Mouse (Mus musculus) c-Kit-positive CD71-positive TER-119-positive erythroid progenitor cells, embryonic 14.5 days (primary cell): ENCODE results near the gene Tceanc2.

Source experiments
- DNase-seq: peaks from one replicate; pipeline ENCODE4 v3.0.0-alpha.2; 2013; ENCODE audit warnings: low spot score

Gene Tceanc2

DNA sequence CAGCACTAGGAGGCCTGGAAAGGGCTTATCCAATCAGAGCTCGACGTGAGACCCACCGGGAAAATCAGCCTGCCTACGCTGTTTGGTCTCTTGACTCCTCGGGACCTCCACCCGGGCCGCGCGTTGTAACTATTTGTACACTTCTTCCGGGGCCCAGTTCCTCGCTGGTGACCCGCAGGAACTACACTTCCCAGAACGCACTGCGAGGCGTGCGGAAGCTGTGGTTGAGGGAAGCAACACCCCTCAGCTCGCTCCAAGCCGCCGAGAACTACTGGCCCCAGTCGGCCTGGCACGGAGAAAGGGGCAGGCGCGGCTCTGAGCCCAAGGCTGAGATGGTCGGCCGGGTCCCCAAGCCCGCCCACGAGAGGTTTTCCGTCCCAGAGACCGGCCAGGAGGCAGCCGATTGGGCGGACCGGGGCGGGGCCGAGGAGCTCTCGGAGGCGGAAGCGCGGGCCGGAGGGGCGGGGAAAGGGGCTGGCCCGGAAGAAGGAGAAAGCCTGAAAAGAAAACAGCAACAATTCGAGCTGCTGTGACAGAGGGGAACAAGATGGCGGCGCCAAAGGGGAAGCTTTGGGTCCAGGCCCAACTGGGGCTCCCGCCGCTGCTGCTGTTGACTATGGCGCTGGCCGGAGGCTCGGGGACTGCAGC lies 610 bp downstream of the Tceanc2 start, which contains the start of gene Tmem59:
Gene Tmem59 (plus strand): TSS at position 218 of the 648 bp plus-strand sequence.
- DNase-seq, result peak; percentile 92

DNA sequence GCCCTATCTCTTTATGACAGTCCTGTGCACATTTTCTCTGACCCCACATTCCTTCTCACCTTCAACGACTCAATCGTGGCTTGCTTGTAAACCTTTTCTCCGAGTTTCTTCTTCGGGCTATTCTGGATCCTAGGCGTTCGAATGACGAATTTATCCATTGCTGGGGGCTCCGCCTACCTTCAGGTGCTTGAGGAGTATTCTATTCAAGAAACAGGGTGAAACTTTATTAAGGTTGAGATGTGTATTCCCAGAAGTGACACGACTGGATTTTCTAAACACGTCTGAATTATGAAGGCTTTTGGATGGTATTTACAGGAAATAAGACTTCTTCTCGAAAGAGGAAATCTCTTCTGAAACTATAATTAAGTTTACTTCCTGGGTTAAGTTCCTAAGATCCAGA lies 1.4 kb downstream of the Tceanc2 start:
- DNase-seq, result no peak

DNA sequence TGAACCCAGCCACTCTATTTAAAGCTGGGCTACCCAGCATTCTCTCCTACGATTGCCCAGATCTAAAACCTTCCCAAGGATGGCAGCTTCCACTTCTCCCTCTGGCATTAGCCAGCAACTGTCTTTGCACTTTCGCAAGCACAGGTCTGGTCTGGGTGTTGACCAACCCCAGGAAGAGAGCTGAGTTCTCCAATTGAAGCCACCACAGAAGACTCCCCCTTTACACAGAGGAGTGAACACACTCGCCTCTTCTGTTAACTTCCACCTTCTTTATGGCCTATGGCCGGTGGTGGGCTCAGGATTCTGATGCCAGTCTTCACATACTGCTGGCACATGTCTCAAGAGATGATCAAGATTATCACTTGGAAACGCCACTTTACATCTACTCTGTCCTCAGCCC lies 11.1 kb downstream of the Tceanc2 start:
- DNase-seq, result no peak

DNA sequence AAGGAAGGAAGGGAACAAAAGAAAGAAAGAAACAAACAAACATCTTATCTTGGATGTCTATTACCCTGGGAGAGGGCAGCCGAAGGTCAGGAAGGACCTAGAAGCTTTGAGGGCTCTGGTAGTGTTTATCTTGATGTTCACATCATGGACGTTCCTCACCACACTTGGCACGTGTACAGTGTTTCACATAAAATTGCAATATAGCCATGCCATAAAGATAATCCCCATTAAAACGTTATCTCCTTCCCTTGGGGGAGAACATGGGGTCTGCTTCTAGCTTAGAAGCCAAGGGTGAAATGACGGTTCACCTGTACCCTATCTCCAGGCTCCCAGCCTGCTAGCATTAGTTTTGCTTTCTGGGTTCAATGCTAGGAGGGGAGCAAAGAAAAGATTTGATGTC lies 12.2 kb downstream of the Tceanc2 start:
- no peak for DNase-seq

- DNase-seq, result peak; percentile 76
These were observed 14.9 kb downstream of the Tceanc2 start for GRCm38 (mm10) chr4:107163756-107164587.

DNA sequence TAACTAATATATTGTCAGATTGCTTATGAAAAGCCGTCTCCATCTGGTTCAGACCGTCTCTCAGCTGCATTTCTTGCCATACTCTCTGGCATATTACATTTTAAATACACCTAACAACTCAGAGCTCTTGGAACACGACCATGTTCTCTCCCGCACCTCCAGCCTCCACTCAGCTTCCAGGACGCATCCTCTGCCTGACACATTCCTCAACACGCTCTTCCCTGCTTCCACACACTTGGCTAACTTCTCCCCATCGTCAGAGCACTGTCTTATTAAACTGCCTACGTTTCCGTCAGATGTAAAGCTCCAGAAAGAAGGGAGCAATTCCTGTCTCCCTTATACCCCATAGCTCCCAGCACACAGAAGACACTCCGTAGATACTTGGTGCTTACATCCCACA lies 15.6 kb downstream of the Tceanc2 start:
- DNase-seq, result no peak

GRCm38 (mm10) chr4:107160181-107160580 lies 18.7 kb downstream of the Tceanc2 start:
- DNase-seq, result no peak

DNA sequence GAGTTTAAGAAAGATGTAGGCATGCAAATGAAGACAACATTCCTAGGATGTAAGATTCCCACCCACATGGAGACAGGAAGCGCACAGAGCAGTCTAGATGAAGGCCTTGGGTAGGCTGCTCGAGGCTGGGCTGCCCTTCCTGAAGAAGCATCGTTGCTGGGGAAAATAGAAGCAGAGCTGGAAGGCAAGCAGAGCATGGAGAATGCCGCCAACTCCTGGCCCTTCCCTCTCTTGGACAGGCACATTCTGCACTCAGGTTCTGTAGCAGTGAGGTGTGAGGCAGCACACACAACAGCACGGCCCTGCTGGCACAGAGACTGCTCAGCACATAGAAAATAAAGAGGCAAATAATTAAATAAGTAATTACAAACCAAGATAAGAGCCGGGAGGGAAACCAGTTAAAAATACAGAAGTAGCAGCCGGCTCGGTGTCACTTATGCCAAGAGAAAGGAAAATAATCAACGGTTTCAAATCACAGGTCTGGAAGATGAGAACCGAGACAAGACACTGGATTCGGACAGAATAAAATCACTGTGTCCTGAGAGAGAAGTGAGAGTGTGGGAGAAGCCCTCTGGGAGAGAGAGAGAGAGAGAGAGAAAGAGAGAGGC lies 19.6 kb downstream of the Tceanc2 start:
- no peak for DNase-seq

DNA sequence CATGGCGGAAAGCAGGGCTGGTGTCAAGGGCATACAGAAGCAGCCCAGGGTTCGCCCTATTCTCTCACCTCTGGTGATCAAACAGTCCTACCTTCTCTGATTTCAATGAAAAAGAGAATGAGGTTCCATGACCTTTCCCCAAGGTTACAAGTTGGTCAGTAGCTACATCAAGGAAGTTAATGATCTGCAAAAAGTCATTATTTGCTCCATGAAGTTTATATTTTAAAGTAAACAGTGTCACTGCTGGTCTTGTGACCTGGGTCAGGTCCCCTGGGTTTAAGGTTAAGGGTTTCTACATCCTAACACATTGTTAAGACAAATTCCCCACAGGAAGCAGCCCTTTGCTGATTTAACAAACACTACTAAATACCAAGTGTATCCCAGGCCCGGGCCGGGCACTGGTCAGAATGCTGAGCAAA lies 21.9 kb downstream of the Tceanc2 start:
- no peak for DNase-seq

GRCm38 (mm10) chr4:107152571-107152970 lies 26.3 kb downstream of the Tceanc2 start:
- DNase-seq, result no peak

DNA sequence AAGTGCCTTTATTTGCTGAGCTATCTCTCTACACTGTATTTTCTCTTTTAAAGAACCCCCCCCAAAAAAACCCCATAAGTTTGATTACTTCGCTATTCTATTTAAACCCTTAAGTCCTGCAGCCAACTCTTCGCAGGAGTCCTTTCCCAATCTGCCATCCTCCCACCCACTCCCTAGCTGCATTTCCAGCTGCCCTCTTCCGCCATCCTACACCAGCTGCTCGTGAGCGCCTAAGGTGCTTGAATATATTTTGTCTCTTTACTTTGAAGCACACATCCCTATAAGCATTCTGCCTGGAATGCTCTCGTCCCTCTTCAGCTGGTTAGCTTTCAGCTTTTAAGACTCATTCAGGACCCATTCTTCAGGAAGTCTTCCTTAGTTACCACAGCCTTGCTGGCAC lies 27.9 kb downstream of the Tceanc2 start:
- DNase-seq, result no peak

DNA sequence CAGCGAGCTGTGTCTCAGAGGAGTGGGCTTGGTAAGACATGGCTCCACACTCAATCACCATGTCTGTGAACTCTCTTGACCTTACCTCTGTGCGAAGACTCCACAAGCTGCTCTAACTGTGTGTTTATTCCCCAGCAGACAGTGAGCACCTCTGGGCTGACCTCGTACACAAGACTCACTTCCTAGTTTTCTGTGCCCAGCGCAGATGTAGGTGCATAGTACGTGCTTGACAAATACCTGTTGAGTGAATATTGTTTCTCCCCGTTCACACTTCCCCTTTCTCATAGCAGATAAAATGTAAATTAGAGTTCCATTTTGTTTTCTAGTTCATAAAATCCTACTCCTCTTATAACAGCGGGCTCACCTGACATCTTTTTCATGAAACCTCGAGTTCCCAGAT lies 35.4 kb downstream of the Tceanc2 start:
- no peak for DNase-seq

DNA sequence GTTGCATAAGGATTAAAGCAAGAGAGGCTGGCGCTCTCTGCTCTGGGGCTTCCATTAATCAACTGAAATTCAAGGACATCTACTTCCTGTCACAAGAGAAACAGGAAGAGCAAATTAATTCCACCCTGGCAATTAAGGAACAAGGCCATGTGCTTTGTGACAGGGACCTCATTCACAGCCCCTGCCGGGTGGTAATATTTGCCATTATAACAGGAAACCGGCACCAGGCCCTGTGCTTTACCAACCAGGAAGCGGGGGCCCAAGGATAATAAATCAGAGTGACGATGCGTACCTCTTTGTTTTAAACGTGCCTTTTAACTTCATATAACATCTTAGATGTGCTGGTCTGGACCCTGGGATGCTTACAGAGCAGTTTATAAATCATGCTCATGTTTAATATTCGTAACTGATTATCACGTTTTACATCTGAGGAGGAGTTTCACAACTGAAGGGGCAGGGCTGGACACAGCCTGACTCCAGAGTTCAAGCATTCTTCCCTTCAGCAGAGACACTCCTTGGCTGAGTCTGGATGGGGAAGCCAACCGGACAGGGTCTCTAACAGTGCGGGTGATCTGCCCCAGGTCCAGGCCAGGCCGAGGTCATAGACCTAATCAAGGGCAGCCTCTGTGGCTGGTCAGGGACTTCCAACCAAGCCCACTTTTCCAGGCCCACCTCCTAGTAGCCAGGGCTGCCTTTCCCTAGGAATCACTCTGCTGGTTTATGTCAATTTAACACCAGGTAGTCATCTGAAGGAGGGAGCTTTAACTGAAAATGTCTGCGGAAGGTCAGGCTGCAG lies 38.9 kb downstream of the Tceanc2 start:
- DNase-seq, result no peak

DNA sequence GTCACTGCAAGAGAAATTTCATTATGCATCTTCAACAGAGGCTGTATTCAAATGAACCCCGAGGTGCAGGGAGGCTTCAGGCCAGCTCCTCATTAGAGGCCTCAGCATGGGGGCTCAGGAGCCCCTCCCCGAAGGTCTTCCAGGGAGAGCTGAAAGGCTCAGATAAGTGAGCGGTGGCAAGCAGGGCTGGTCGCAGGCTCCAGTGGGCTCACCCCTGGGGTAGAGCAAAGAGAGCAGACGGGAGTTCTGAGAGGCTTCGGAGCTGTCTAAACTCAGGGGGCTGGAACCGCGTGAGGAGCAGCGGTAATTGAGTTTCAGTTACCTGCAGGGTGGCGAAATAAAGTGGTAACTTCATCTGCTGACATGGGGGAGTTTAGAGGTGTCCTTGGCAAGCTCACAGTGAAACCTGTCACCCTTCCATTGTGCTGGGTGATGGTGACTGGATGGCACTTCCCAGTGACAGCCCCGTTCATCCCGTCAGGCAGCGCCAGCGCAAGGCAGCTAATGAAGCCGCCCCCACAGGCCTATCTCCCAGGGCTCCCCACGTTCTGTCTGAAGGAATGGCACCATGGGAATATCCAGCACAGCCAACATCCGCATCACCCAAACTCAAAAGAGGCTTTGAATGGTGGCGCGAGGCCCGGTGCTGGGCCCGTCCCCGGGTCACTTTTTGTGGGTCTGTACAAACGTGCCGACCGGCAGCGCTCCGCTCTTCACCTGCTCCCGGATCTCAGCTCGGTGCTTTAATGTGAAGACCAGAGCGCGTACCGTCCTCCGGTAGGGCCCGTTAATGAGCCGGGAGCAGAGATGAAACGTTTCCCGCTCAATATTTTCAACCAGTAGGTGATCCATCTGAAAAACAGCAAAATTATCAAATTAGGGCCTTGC lies 39.7 kb downstream of the Tceanc2 start:
- DNase-seq, result no peak

GRCm38 (mm10) chr4:107136531-107136930 lies 42.4 kb downstream of the Tceanc2 start:
- DNase-seq, result no peak

DNA sequence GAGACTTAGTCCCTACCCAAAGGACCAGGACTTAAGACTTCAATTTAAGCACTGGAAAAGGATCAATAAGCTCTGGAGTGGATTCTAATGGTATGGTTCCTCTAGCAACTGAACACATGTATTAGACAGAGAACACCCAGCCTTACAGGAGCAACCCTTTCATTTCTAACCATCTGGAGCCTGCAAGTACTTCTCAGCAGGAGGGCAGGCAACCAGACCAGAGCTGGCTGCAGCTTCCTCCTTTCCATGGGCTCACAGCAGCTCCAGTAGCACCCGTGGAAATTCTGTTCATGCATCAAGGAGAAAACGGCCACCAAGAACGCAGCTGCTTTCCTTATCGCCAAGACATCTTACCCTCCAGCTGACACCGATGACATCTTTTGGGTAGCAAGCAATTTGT lies 43.3 kb downstream of the Tceanc2 start:
- DNase-seq, result no peak

- no peak for DNase-seq
These were observed 44.0 kb downstream of the Tceanc2 start for GRCm38 (mm10) chr4:107134891-107135290.

DNA sequence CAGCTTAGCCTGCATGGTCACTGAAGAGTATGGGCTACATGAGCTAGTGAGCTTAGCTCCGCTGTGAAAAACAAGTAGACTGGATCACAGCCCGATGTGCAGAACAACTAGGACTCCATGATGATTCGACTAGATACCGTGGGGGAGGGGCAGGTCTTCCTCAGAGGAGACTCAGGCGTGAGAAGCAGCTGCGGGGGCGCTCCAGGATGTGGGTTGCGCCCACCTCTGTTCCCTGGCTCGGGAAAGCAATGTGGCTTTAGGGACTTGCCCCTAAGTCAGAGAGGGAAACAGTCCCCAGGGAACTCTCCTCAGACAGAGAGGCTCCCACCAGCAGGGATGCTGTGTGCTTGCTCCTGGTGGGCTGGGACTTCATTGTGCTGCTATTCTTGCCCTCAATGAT lies 48.4 kb downstream of the Tceanc2 start:
- DNase-seq, result no peak

GRCm38 (mm10) chr4:107129373-107129772 lies 49.5 kb downstream of the Tceanc2 start:
- DNase-seq, result no peak

GRCm38 (mm10) chr4:107127901-107128669 lies 50.8 kb downstream of the Tceanc2 start:
- DNase-seq, result no peak
